Mouse (Mus musculus): ENCODE measurements around the gene Supt16. TPM values are rescaled to one million over a fixed set of nuclear protein-coding genes. Genes with fewer than 3 reads are reported as not detected.
A peak's percentile ranks its signal among the peaks of the same experiment; 100 is the strongest.

Gene Supt16
- polyA plus RNA-seq, 1 experiment from 2014 or later: 99.4 TPM

DNA sequence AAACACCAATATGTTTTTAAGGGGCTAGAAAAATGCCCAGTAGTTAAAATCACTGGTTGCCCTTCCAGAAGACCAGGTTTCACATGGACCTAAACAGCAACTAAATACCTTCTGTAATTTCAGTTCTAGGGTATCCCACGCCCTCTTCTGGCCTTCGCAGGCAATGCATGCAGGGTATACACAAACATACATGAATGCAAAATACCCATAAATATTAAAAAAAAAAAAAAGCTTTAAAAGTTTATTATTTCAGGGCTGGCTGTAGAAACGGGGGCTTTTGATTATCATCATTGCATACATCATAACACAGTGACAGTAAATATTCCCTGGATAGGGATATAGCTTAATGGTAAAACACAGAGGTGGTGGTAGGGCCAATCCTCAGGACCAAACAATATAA, 1.5 kb downstream of the Supt16 start:
- H3K9me3 ChIP-seq: no peaks in the 10 kb centered on the region
- peak overlapping the region; percentile 80 for H3K4me3 ChIP-seq
- H3K27ac ChIP-seq: peak overlapping the region; percentile 99; the same call in 1 of the 2 replicates
- WGBS: 9% methylated on average over 3 of the region's 3 CpGs
- peak; percentile 40 for DNase-seq (ENCODE audit: extremely low spot score, low spot score)
- H3K27me3 ChIP-seq (ENCODE audit: poor library complexity, severe bottlenecking): no peaks in the 10 kb centered on the region
- H3K36me3 ChIP-seq (replicated peaks): peaks cover 64% of the 10 kb centered on the region
- H3K4me1 ChIP-seq: peaks cover 33% of the 10 kb centered on the region

DNA sequence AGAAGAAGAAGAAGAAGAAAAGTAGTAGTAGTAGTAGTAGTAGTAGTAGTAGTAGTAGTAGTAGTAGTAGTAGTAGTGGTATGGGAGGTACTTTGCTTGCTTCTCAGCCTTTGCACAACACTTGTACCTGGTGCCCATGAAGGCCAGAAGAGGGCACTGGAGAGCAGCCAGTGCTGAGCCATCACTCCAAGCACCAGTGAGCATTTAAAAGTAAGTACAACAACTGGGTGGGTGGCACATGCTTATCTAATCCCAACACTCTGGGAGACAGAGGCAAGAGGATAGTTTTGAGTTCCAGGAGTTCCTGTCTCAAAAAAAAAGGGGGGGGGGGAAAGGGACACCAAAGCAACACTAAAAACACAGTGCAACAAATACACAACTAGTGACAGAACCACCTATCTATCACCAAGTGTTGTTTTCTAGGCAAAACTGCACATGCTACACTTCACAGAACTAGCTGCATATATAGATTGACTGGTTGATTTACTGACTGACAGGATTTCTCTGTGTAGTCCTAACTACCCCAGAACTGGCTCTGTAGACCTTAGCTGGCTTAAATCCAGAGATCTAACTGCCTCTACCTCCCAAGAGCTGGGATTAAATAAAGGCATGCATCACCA, 6.4 kb downstream of the Supt16 start:
- DNase-seq (ENCODE audit: extremely low spot score, low spot score): peak; percentile 23
- no peak overlapping the region for H3K27ac ChIP-seq
- H3K27me3 ChIP-seq (ENCODE audit: poor library complexity, severe bottlenecking): no peaks in the 10 kb centered on the region
- H3K4me1 ChIP-seq: peaks cover 14% of the 10 kb centered on the region
- peaks cover 69% of the 10 kb centered on the region for H3K36me3 ChIP-seq (replicated peaks)
- no peaks in the 10 kb centered on the region for H3K9me3 ChIP-seq
- H3K4me3 ChIP-seq: no peak overlapping the region

DNA sequence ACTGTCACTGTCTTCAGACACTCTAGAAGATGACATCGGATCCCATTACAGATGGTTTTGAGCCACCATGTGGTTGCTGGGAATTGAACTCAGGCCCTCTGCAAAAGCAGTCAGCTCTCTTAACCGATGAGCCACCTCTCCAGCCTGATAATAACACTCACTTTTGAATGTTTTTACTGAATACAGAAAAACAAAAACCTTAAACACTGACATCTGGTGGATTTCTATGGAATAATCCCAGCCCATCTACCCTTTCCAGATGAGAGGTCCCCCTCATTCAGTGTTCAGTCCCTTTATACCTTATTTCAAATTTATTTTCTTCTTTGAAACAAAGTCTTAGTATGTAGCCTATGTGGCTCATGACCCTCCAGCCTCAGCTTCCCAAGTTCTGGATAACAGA, 7.7 kb downstream of the Supt16 start:
- peaks cover 72% of the 10 kb centered on the region for H3K36me3 ChIP-seq (replicated peaks)
- H3K27ac ChIP-seq: no peak overlapping the region
- no peak overlapping the region for H3K4me3 ChIP-seq
- no peak for DNase-seq (ENCODE audit: extremely low spot score, low spot score)
- no peaks in the 10 kb centered on the region for H3K27me3 ChIP-seq (ENCODE audit: poor library complexity, severe bottlenecking)
- 89% methylated on average over 2 of the region's 2 CpGs for WGBS
- H3K9me3 ChIP-seq: no peaks in the 10 kb centered on the region
- 0 out of 2 replicates have a peak, but pooled peaks cover under 1% of the 10 kb centered on the region for H3K4me1 ChIP-seq

- no peaks in the 10 kb centered on the region for H3K27me3 ChIP-seq (ENCODE audit: poor library complexity, severe bottlenecking)
- WGBS: 97% methylated on average over 1 of the region's 1 CpGs
- no peak for DNase-seq (ENCODE audit: extremely low spot score, low spot score)
- H3K9me3 ChIP-seq: no peaks in the 10 kb centered on the region
- no peaks in the 10 kb centered on the region for H3K4me1 ChIP-seq
- no peak overlapping the region for H3K4me3 ChIP-seq
- peaks cover 70% of the 10 kb centered on the region for H3K36me3 ChIP-seq (replicated peaks)
- no peak overlapping the region for H3K27ac ChIP-seq
Observed at GRCm38 (mm10) chr14:52188788-52189187, 8.4 kb downstream of the Supt16 start.

DNA sequence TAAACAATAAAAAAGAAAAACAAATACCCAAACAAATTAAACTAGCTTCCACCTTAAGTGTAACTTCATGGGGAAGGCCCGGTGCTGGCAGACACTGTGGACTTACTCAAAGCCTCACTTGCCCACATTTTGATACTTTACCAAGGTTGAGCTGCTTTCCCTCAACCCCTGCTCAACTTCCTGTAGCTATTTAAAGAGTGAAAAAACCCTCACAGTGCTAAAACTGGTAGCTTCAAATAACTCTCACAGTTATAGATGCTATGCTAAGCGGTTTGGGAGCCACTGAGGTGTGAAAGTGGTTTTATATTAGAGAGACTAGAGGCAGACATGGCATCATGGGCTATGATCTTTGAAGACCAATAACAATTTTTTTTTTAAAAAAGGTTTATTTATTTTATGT, 30.6 kb downstream of the Supt16 start:
- DNase-seq (ENCODE audit: extremely low spot score, low spot score): no peak
- 95% methylated on average over 2 of the region's 2 CpGs for WGBS
- Histone ChIP-seq H3K4me1 (no peaks in the 10 kb centered on the region), H3K27ac (no peak overlapping the region), H3K4me3 (no peak overlapping the region), H3K9me3 (no peaks in the 10 kb centered on the region), H3K27me3 (ENCODE audit: poor library complexity, severe bottlenecking) (no peaks in the 10 kb centered on the region), H3K36me3 (replicated peaks) (peaks cover 97% of the 10 kb centered on the region)

DNA sequence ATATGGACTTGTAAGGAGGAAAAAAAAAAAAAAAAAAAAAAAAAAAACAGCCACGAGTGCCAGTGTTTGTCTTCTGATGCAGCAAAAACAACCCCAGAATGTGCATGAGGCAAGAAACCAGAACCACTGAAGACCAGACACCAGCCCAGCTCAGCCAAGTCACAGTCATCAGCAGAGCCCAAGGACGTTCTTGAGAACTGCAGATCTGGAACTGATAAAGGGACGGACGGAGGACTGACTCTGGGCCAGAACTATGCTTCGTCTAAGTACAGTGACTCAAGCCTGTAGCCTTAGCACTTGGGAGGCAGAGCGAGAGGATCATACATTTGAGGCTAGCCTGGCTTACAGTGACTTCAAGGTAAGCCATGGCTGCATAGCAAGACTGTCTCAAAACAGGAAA, 36.3 kb downstream of the Supt16 start:
- peaks cover 84% of the 10 kb centered on the region for H3K36me3 ChIP-seq (replicated peaks)
- DNase-seq (ENCODE audit: extremely low spot score, low spot score): no peak
- H3K27ac ChIP-seq: no peak overlapping the region
- no peaks in the 10 kb centered on the region for H3K27me3 ChIP-seq (ENCODE audit: poor library complexity, severe bottlenecking)
- no peaks in the 10 kb centered on the region for H3K4me1 ChIP-seq
- no peaks in the 10 kb centered on the region for H3K9me3 ChIP-seq
- no peak overlapping the region for H3K4me3 ChIP-seq
- WGBS: 91% methylated on average over 6 of the region's 6 CpGs

DNA sequence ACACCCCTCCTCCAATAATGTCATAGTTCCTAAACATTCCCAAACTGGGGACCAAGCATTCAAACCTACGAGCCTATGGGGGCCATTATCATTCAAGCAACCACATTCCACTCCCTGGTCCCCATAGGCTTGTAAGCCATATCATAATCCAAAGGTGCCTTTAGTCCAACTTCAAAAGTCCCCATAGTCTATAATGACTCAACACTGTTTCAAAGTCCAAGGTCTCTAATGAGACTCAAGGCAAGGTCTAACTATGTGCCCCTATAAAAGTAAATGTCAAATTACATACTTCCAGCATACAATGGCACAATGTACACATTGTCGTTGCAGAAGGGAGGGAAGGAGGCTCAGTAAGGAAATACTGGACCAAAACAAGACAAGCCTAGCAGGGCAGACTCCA, 42.2 kb downstream of the Supt16 start:
- no peak for DNase-seq (ENCODE audit: extremely low spot score, low spot score)
- H3K27ac ChIP-seq: no peak overlapping the region
- WGBS: 79% methylated on average over 2 of the region's 2 CpGs
- peaks cover 14% of the 10 kb centered on the region for H3K4me1 ChIP-seq
- no peaks in the 10 kb centered on the region for H3K9me3 ChIP-seq
- no peak overlapping the region for H3K4me3 ChIP-seq
- no peaks in the 10 kb centered on the region for H3K27me3 ChIP-seq (ENCODE audit: poor library complexity, severe bottlenecking)
- H3K36me3 ChIP-seq (replicated peaks): peaks cover 27% of the 10 kb centered on the region

DNA sequence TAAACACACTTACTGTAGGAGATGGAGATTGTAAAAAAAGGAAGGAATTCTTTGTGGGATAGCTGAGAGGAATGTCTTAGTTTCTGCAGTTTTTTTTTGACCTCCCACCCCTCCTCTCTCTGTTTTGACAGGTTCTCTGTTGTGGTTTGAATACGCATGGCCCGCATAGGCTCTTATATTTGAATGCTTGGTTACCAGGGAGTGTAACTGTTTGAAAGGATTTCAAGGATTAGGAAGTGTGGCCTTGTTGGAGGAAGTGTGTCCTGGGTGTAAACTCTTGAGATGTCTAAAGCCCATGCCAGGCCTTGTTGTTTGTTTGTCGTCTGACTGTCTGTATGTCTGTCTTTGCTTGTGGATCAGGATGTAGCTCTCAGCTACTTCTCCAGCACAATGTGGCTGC, 44.6 kb downstream of the Supt16 start:
- H3K9me3 ChIP-seq: no peaks in the 10 kb centered on the region
- no peak overlapping the region for H3K27ac ChIP-seq
- no peaks in the 10 kb centered on the region for H3K27me3 ChIP-seq (ENCODE audit: poor library complexity, severe bottlenecking)
- no peak for DNase-seq (ENCODE audit: extremely low spot score, low spot score)
- H3K4me3 ChIP-seq: no peak overlapping the region
- 55% methylated on average over 3 of the region's 3 CpGs for WGBS
- H3K36me3 ChIP-seq (replicated peaks): peaks cover 3% of the 10 kb centered on the region
- peaks cover 14% of the 10 kb centered on the region for H3K4me1 ChIP-seq

- WGBS: 35% methylated on average over 7 of the region's 7 CpGs
- no peak overlapping the region for H3K4me3 ChIP-seq
- DNase-seq (ENCODE audit: extremely low spot score, low spot score): no peak
- H3K27ac ChIP-seq: no peak overlapping the region
- H3K36me3 ChIP-seq (replicated peaks): no peaks in the 10 kb centered on the region
- no peaks in the 10 kb centered on the region for H3K9me3 ChIP-seq
- H3K27me3 ChIP-seq (ENCODE audit: poor library complexity, severe bottlenecking): no peaks in the 10 kb centered on the region
- H3K4me1 ChIP-seq: peaks cover 14% of the 10 kb centered on the region
Observed at GRCm38 (mm10) chr14:52152179-52152578, 45.0 kb downstream of the Supt16 start.

DNA sequence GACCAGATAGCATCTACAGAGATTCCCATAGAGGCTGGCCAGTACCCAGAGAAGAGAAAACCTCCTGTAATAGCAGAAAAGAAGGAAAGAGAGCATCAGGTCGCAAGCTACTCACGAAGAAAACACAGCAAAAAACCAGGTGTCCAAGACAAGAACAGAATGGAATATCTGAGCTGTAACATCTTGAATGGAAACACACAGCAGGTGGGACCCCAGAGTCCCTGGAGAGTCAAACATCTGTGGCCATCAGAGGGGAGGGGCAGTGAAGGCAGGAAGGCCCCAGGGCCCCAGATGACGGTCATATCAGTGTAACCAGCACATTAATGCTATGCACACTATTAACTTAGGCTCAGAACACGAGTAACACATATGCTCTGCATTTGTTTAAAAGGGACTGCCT, 47.3 kb downstream of the Supt16 start:
- no peaks in the 10 kb centered on the region for H3K36me3 ChIP-seq (replicated peaks)
- peaks cover 14% of the 10 kb centered on the region for H3K4me1 ChIP-seq
- DNase-seq (ENCODE audit: extremely low spot score, low spot score): no peak
- 64% methylated on average over 4 of the region's 4 CpGs for WGBS
- H3K27ac ChIP-seq: no peak overlapping the region
- no peak overlapping the region for H3K4me3 ChIP-seq
- no peaks in the 10 kb centered on the region for H3K9me3 ChIP-seq
- no peaks in the 10 kb centered on the region for H3K27me3 ChIP-seq (ENCODE audit: poor library complexity, severe bottlenecking)

GRCm38 (mm10) chr14:52146540-52146939, 50.7 kb downstream of the Supt16 start:
- H3K27me3 ChIP-seq (ENCODE audit: poor library complexity, severe bottlenecking): no peaks in the 10 kb centered on the region
- 64% methylated on average over 4 of the region's 4 CpGs for WGBS

DNA sequence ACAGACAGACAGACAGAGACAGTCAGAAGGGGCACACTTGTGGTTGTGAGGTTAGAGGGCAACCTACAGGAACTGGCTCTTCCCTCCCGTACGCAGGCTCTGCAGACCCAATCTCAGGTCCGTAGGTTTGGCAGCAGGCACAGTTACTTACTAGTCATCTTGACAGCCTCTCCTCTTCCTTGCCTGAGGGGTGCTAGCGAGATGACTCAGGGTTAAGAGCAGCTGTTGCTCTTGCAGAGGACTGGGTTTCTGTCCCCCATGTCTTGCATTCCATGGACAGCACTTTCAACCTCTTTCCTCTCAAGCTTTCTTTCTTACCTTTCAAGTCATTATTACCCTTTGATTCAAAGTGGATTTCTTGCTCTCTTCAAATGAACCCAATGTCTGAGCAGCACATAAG, 53.1 kb downstream of the Supt16 start:
- WGBS: 86% methylated on average over 4 of the region's 4 CpGs
- DNase-seq (ENCODE audit: extremely low spot score, low spot score): no peak
- Histone ChIP-seq H3K36me3 (replicated peaks) (no peaks in the 10 kb centered on the region), H3K27me3 (ENCODE audit: poor library complexity, severe bottlenecking) (no peaks in the 10 kb centered on the region), H3K4me1 (no peaks in the 10 kb centered on the region), H3K9me3 (no peaks in the 10 kb centered on the region), H3K4me3 (no peak overlapping the region), H3K27ac (no peak overlapping the region)

More at GRCm38 (mm10) chr14:52146540-52146939, 50.7 kb downstream of the Supt16 start:
- Histone ChIP-seq H3K9me3 (no peaks in the 10 kb centered on the region), H3K4me3 (no peak overlapping the region), H3K36me3 (replicated peaks) (no peaks in the 10 kb centered on the region), H3K4me1 (no peaks in the 10 kb centered on the region; the same call in 1 of the 2 replicates), H3K27ac (no peak overlapping the region)
- no peak for DNase-seq (ENCODE audit: extremely low spot score, low spot score)

DNA sequence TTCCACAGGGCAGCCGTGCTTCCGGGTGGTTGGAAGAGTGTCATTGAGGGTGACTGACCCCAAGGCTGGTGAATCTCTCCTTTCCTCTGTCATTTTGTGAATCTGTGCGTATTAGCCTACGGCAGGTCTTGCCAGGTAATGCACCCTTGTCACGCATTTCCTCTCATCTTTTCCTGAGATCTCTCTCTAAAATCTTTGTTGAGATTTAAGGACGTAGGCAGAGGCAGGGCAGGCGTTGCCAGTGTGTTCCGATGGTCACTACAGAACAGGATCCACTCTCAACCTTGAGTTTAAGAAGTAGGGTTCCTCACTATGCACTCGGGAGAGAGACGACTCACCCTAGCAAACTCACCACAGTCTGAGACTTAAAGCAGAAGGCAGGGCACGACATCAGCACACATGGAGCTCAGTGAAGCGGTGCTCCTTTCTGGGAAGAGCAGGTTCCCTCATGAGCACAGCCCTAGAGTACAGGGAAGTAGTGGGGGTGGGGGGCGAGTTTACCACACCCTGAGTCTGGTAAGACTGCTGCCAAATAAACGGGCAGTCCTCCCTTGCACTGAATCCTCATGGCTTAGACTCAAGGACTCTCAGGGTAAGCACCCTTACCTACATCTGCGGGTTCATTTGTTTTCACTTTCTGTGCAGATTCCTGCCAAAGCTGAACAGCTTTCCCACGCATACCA, 55.6 kb downstream of the Supt16 start:
- Histone ChIP-seq H3K27ac (no peak overlapping the region), H3K36me3 (replicated peaks) (no peaks in the 10 kb centered on the region), H3K27me3 (ENCODE audit: poor library complexity, severe bottlenecking) (no peaks in the 10 kb centered on the region), H3K4me1 (no peaks in the 10 kb centered on the region), H3K9me3 (no peaks in the 10 kb centered on the region), H3K4me3 (no peak overlapping the region)
- WGBS: 79% methylated on average over 16 of the region's 16 CpGs
- DNase-seq (ENCODE audit: extremely low spot score, low spot score): no peak

All from forebrain, embryonic 10.5 days (tissue).